In genomic region chr17:94652412-94652811, GRCm38 (mm10) we compare ENCODE assay signal across 24 mouse cellular contexts.
DNase-seq lines count a peak whose midpoint lies in the region; ATAC-seq and TF ChIP-seq lines count a peak whose summit lies in the region.
"Had no signal": no experiment of that assay in that cellular context is flagged by ENCODE, and none has a peak within 500 bp of the region (broad histone marks: within the 10 kb centered on the region; RNA-seq: fewer than 3 reads in every experiment).

No protein-coding gene starts in this region.

- WGBS in midbrain, postnatal 0 days, result 98% methylated on average over 2 of the region's 2 CpGs

- TF ChIP-seq EP300 in ES-Bruce4 (IDR thresholded peaks at IDR 0.05; ENCODE audit: insufficient read depth, low read depth, low read length), result no peak

- H3K27me3 ChIP-seq in ES-Bruce4 (ENCODE audit: control insufficient read depth, insufficient read depth, low read length, poor library complexity, severe bottlenecking), result no peaks in the 10 kb centered on the region
- no peaks in the 10 kb centered on the region for H3K27me3 ChIP-seq in midbrain, postnatal 0 days (ENCODE audit: insufficient read depth, low read length)
- H3K27me3 ChIP-seq: embryonic facial prominence, embryonic 13.5 days; forebrain, embryonic 12.5 days had no signal

- DNase-seq in ES-CJ7 (ENCODE audit: low read depth, low spot score), result peak; percentile 17
- peak; percentile 18 for DNase-seq in R1 (ENCODE audit: low read depth, low spot score)
- peak; percentile 83 for DNase-seq in fat pad, adult 2 months (ENCODE audit: extremely low read depth, low read depth, low spot score)
- DNase-seq in kidney, adult 8-10 months, result no peak
- no peak for DNase-seq in midbrain, postnatal 0 days (ENCODE audit: low spot score)
- DNase-seq in kidney, postnatal 14 days, result no peak
- DNase-seq in left cerebral cortex, adult 9 months (ENCODE audit: low spot score in 2 of 2), result no peak
- DNase-seq: adrenal gland, adult 8-10 months; adrenal gland, postnatal 14 days; adrenal gland, postnatal 36 days; cerebellum, adult 11-12 months; cerebellum, adult 2 months; cerebellum, adult 9-10 months; cerebellum, postnatal 10 days; cerebellum, postnatal 25 days had no signal

- no peak for ATAC-seq in midbrain, postnatal 0 days (ENCODE audit: low FRiP score)
- ATAC-seq: activated CD4-positive, CD25-positive, alpha-beta regulatory T cell, adult 4 months; forebrain, embryonic 14.5 days; forebrain, embryonic 16.5 days; Patski had no signal

- no peak overlapping the region for H3K4me2 ChIP-seq in midbrain, postnatal 0 days (ENCODE audit: low read depth, low read length, poor library complexity, severe bottlenecking)
- H3K4me2 ChIP-seq: embryonic facial prominence, embryonic 13.5 days; forebrain, embryonic 12.5 days had no signal

- H3K4me1 ChIP-seq in ES-Bruce4 (ENCODE audit: control insufficient read depth, insufficient read depth, low read length), result peaks cover 9% of the 10 kb centered on the region
- H3K4me1 ChIP-seq in midbrain, postnatal 0 days (ENCODE audit: insufficient read depth, low read length), result no peaks in the 10 kb centered on the region
- H3K4me1 ChIP-seq: embryonic facial prominence, embryonic 13.5 days; forebrain, embryonic 10.5 days; forebrain, embryonic 12.5 days had no signal

- H3K4me3 ChIP-seq in ES-Bruce4 (ENCODE audit: low read depth, low read length), result no peak overlapping the region
- H3K4me3 ChIP-seq in midbrain, postnatal 0 days (ENCODE audit: low read depth, low read length), result no peak overlapping the region
- H3K4me3 ChIP-seq: embryonic facial prominence, embryonic 13.5 days; forebrain, embryonic 10.5 days; forebrain, embryonic 12.5 days had no signal

- H3K27ac ChIP-seq in ES-Bruce4 (ENCODE audit: insufficient read depth, low read length), result peak overlapping the region; percentile 80
- no peak overlapping the region for H3K27ac ChIP-seq in midbrain, postnatal 0 days (ENCODE audit: low read depth, low read length)
- H3K27ac ChIP-seq: embryonic facial prominence, embryonic 13.5 days; forebrain, embryonic 10.5 days; forebrain, embryonic 12.5 days had no signal

- no peaks in the 10 kb centered on the region for H3K36me3 ChIP-seq in ES-Bruce4 (ENCODE audit: control insufficient read depth, insufficient read depth, low read length, poor library complexity, severe bottlenecking)
- no peaks in the 10 kb centered on the region for H3K36me3 ChIP-seq in midbrain, postnatal 0 days (ENCODE audit: insufficient read depth, low read length)
- H3K36me3 ChIP-seq: embryonic facial prominence, embryonic 13.5 days; forebrain, embryonic 10.5 days; forebrain, embryonic 12.5 days; G1E had no signal

- no peak for TF ChIP-seq POLR2A in ES-Bruce4 (IDR thresholded peaks at IDR 0.05; ENCODE audit: insufficient read depth, low read length)

- no peak for TF ChIP-seq CTCF in ES-Bruce4 (IDR thresholded peaks at IDR 0.05; ENCODE audit: low read depth, low read length)
- TF ChIP-seq CTCF in midbrain, postnatal 0 days (IDR thresholded peaks at IDR 0.05), result no peak

- H3K9ac ChIP-seq in ES-Bruce4 (ENCODE audit: low read depth, poor library complexity, severe bottlenecking), result no peak overlapping the region
- H3K9ac ChIP-seq in midbrain, postnatal 0 days (replicated peaks; ENCODE audit: low read length, poor library complexity, severe bottlenecking), result no peak overlapping the region
- H3K9ac ChIP-seq: embryonic facial prominence, embryonic 13.5 days; forebrain, embryonic 12.5 days had no signal

- peaks cover 5% of the 10 kb centered on the region for H3K9me3 ChIP-seq in ES-Bruce4 (replicated peaks; ENCODE audit: control insufficient read depth, insufficient read depth, low read length, poor library complexity, severe bottlenecking)
- no peaks in the 10 kb centered on the region for H3K9me3 ChIP-seq in midbrain, postnatal 0 days (ENCODE audit: low read length)
- H3K9me3 ChIP-seq: embryonic facial prominence, embryonic 13.5 days; forebrain, embryonic 10.5 days; forebrain, embryonic 12.5 days had no signal

Comparison
In these comparisons a context has a peak if more than half of its experiments do, and no peak if none do; other contexts are left out.
1. DNase-seq: peak in ES-CJ7 (single experiment), R1 (single experiment) and fat pad, adult 2 months (single experiment); none in kidney, adult 8-10 months (0 of 2), midbrain, postnatal 0 days (single experiment), kidney, postnatal 14 days (single experiment) and left cerebral cortex, adult 9 months (0 of 2).